Mouse (Mus musculus) large intestine, adult 2 months (tissue): ENCODE measurements around the gene Dlgap4. TPM values are rescaled to one million over a fixed set of nuclear protein-coding genes. Genes with fewer than 3 reads are reported as not detected.

Experiments
- polyA plus RNA-seq: library from polyadenylated mRNA; depleted of rRNA; stranded (reverse); fragments of >200 nt; gene quantifications from 2 replicates; pipeline ENCODE4 v1.2.3, GENCODE M21; 2012; rRNA removed

Gene Dlgap4
- polyA plus RNA-seq, 1 experiment = 42.4 TPM

Other genes with a start within 250 kb of the Dlgap4 start
- gene Epb41l1, start 192.8 kb upstream of the Dlgap4 start, polyA plus RNA-seq = 15.2 and 17.1 TPM in 2 replicates
- gene Aar2, start 66.1 kb upstream of the Dlgap4 start, polyA plus RNA-seq = 22.2 and 26.0 TPM in 2 replicates
- 827 and 975 TPM in 2 replicates for gene Myl9, start 161.7 kb downstream of the Dlgap4 start, polyA plus RNA-seq
- gene Tgif2, start 226.3 kb downstream of the Dlgap4 start, polyA plus RNA-seq = 3.2 and 3.8 TPM in 2 replicates
- gene 4930518I15Rik, start 244.2 kb downstream of the Dlgap4 start, polyA plus RNA-seq = 0.62 and 1.3 TPM in 2 replicates
- 94.1 and 99.0 TPM in 2 replicates for gene Rab5if, start 249.4 kb downstream of the Dlgap4 start, polyA plus RNA-seq